ENCODE assay signal across 10 mouse cellular contexts in genomic region chr5:128527241-128527640, GRCm38 (mm10).
DNase-seq lines count a peak whose midpoint lies in the region; TF ChIP-seq lines count a peak whose summit lies in the region.
"Had no signal": no experiment of that assay in that cellular context is flagged by ENCODE, and none has a peak within 500 bp of the region (broad histone marks: within the 10 kb centered on the region; RNA-seq: fewer than 3 reads in every experiment).

No protein-coding gene starts in this region.

- H3K27ac ChIP-seq in ES-Bruce4 (ENCODE audit: insufficient read depth, low read length) = no peak overlapping the region
- H3K27ac ChIP-seq: hindbrain, embryonic 12.5 days had no signal

- no peaks in the 10 kb centered on the region for H3K27me3 ChIP-seq in ES-Bruce4 (ENCODE audit: control insufficient read depth, insufficient read depth, low read length, poor library complexity, severe bottlenecking)
- H3K27me3 ChIP-seq: megakaryocyte, embryonic 14.5 days had no signal

- intact Hi-C loops in gastrocnemius, postnatal 14 days (cut with DNase I; ENCODE audit: low total_unique reads) = loop anchor here (5.0 to 10.0 kb wide), 2 partner anchors 138 to 205 kb away; no protein-coding TSS in a partner anchor

- H3K9ac ChIP-seq in ES-Bruce4 (ENCODE audit: low read depth, poor library complexity, severe bottlenecking) = no peak overlapping the region
- H3K9ac ChIP-seq: hindbrain, embryonic 12.5 days had no signal

- no peaks in the 10 kb centered on the region for H3K36me3 ChIP-seq in ES-Bruce4 (ENCODE audit: control insufficient read depth, insufficient read depth, low read length, poor library complexity, severe bottlenecking)
- H3K36me3 ChIP-seq: hindbrain, embryonic 12.5 days had no signal

- DNase-seq in gastrocnemius, postnatal 14 days = peak; percentile 18
- no peak for DNase-seq in gastrocnemius, adult 8-10 months (ENCODE audit: low spot score in 2 of 2)
- no peak for DNase-seq in lung, adult 2 months
- DNase-seq in lung, adult 18-20 months = no peak
- DNase-seq in brain, embryonic 14.5 days (ENCODE audit: low read depth) = no peak
- no peak for DNase-seq in Muller cell, postnatal 12 days (ENCODE audit: inconsistent ontology term)
- DNase-seq in kidney, adult 9 months = no peak

- no peaks in the 10 kb centered on the region for H3K4me1 ChIP-seq in lung, adult 2 months (ENCODE audit: control insufficient read depth, insufficient read depth, low read length)
- H3K4me1 ChIP-seq in ES-Bruce4 (ENCODE audit: control insufficient read depth, insufficient read depth, low read length) = no peaks in the 10 kb centered on the region
- H3K4me1 ChIP-seq: megakaryocyte, embryonic 14.5 days had no signal

- no peaks in the 10 kb centered on the region for H3K9me3 ChIP-seq in ES-Bruce4 (replicated peaks; ENCODE audit: control insufficient read depth, insufficient read depth, low read length, poor library complexity, severe bottlenecking)
- H3K9me3 ChIP-seq: hindbrain, embryonic 12.5 days had no signal

- 17% methylated on average over 8 of the region's 9 CpGs for WGBS in lung, adult 2 months

- 0 out of 2 replicates have a peak, but pooled peaks have one; percentile 10 for TF ChIP-seq CTCF in lung, adult 2 months (IDR thresholded peaks at IDR 0.05; ENCODE audit: insufficient read depth, low read length)
- TF ChIP-seq CTCF in ES-Bruce4 (IDR thresholded peaks at IDR 0.05; ENCODE audit: low read depth, low read length) = peak; percentile 33
- TF ChIP-seq CTCF in brain, embryonic 14.5 days (IDR thresholded peaks at IDR 0.05; ENCODE audit: borderline replicate concordance, extremely low read depth, insufficient read depth, insufficient read length) = peak; percentile 41; the same call in 1 of the 2 replicates

- TF ChIP-seq EP300 in ES-Bruce4 (IDR thresholded peaks at IDR 0.05; ENCODE audit: insufficient read depth, low read depth, low read length) = no peak

- TF ChIP-seq POLR2A in lung, adult 2 months (IDR thresholded peaks at IDR 0.05; ENCODE audit: borderline replicate concordance, extremely low read depth, low read depth, low read length) = no peak
- no peak for TF ChIP-seq POLR2A in ES-Bruce4 (IDR thresholded peaks at IDR 0.05; ENCODE audit: insufficient read depth, low read length)
- TF ChIP-seq POLR2A in brain, embryonic 14.5 days (IDR thresholded peaks at IDR 0.05; ENCODE audit: borderline replicate concordance, extremely low read depth, insufficient read depth, insufficient read length, poor library complexity, severe bottlenecking) = no peak

- no peak overlapping the region for H3K4me3 ChIP-seq in lung, adult 2 months (replicated peaks; ENCODE audit: extremely low read depth, low read depth, low read length)
- no peak overlapping the region for H3K4me3 ChIP-seq in ES-Bruce4 (ENCODE audit: low read depth, low read length)
- H3K4me3 ChIP-seq: hindbrain, embryonic 12.5 days had no signal
